Mouse (Mus musculus): ENCODE data around the gene Pcsk2.

Gene Pcsk2

GRCm38 (mm10) chr2:143545758-143546246 lies at the start of gene Pcsk2:
Gene Pcsk2 (plus strand): TSS chr2:143546156.
- peak; percentile 58 for DNase-seq (ENCODE audit: low read depth)

GRCm38 (mm10) chr2:143500845-143501244 lies 45.1 kb upstream of the Pcsk2 start:
- no peak for DNase-seq (ENCODE audit: low read depth)

- no peak for DNase-seq (ENCODE audit: low read depth)
Observed at GRCm38 (mm10) chr2:143501760-143502159, 44.2 kb upstream of the Pcsk2 start.

GRCm38 (mm10) chr2:143502203-143502602 lies 43.8 kb upstream of the Pcsk2 start:
- DNase-seq (ENCODE audit: low read depth), result no peak

GRCm38 (mm10) chr2:143536485-143536884 lies 9.5 kb upstream of the Pcsk2 start:
- peak; percentile 70 for DNase-seq (ENCODE audit: low read depth)

GRCm38 (mm10) chr2:143545299-143545751 lies 631 bp upstream of the Pcsk2 start:
- peak; percentile 11 for DNase-seq (ENCODE audit: low read depth)

- DNase-seq (ENCODE audit: low read depth), result peak; percentile 5
Observed at GRCm38 (mm10) chr2:143546412-143547211, 656 bp downstream of the Pcsk2 start.

- no peak for DNase-seq (ENCODE audit: low read depth)
Observed at GRCm38 (mm10) chr2:143547251-143548090, 1.5 kb downstream of the Pcsk2 start.

- no peak for DNase-seq (ENCODE audit: low read depth)
Observed at GRCm38 (mm10) chr2:143560384-143560783, 14.4 kb downstream of the Pcsk2 start.

GRCm38 (mm10) chr2:143565062-143565461 lies 19.1 kb downstream of the Pcsk2 start:
- DNase-seq (ENCODE audit: low read depth), result no peak

- no peak for DNase-seq (ENCODE audit: low read depth)
Observed at GRCm38 (mm10) chr2:143565961-143566360, 20.0 kb downstream of the Pcsk2 start.

- no peak for DNase-seq (ENCODE audit: low read depth)
Observed at GRCm38 (mm10) chr2:143585341-143585740, 39.4 kb downstream of the Pcsk2 start.

- no peak for DNase-seq (ENCODE audit: low read depth)
Observed at GRCm38 (mm10) chr2:143590398-143590797, 44.4 kb downstream of the Pcsk2 start.

GRCm38 (mm10) chr2:143603071-143603470 lies 57.1 kb downstream of the Pcsk2 start:
- DNase-seq (ENCODE audit: low read depth), result no peak

- DNase-seq (ENCODE audit: low read depth), result no peak
Observed at GRCm38 (mm10) chr2:143603871-143604512, 58.0 kb downstream of the Pcsk2 start.

GRCm38 (mm10) chr2:143610355-143611331 lies 64.7 kb downstream of the Pcsk2 start:
- no peak for DNase-seq (ENCODE audit: low read depth)

- no peak for DNase-seq (ENCODE audit: low read depth)
Observed at GRCm38 (mm10) chr2:143613466-143613865, 67.5 kb downstream of the Pcsk2 start.

- DNase-seq (ENCODE audit: low read depth), result no peak
Observed at GRCm38 (mm10) chr2:143614775-143615174, 68.8 kb downstream of the Pcsk2 start.

GRCm38 (mm10) chr2:143620916-143621315 lies 75.0 kb downstream of the Pcsk2 start:
- no peak for DNase-seq (ENCODE audit: low read depth)

GRCm38 (mm10) chr2:143623916-143624315 lies 78.0 kb downstream of the Pcsk2 start:
- no peak for DNase-seq (ENCODE audit: low read depth)

- no peak for DNase-seq (ENCODE audit: low read depth)
Observed at GRCm38 (mm10) chr2:143643305-143643704, 97.3 kb downstream of the Pcsk2 start.
